Mouse (Mus musculus) layer of hippocampus, postnatal 10 days (tissue): ENCODE results near the gene Wdr77. TPM values are rescaled to one million over a fixed set of nuclear protein-coding genes. Genes with fewer than 3 reads are reported as not detected.
"Not testable (repeated sequence)": the region's sequence is repeated elsewhere in the genome, so short reads cannot be mapped to it uniquely, and the experiment has no call there.

Source experiments
- DNase-seq, 2 experiments: peaks; one replicate each; pipeline ENCODE4 v3.0.0; 2021; ENCODE audit warnings: low spot score in 2 of 2
- total RNA-seq, 2 experiments: library from RNA; stranded (reverse); gene quantifications; 2 replicates each; pipeline ENCODE4 v1.2.3; 2021

The Wdr77 gene
- total RNA-seq, 2 experiments from 2014 or later = 62.4 to 63.4 TPM

DNA sequence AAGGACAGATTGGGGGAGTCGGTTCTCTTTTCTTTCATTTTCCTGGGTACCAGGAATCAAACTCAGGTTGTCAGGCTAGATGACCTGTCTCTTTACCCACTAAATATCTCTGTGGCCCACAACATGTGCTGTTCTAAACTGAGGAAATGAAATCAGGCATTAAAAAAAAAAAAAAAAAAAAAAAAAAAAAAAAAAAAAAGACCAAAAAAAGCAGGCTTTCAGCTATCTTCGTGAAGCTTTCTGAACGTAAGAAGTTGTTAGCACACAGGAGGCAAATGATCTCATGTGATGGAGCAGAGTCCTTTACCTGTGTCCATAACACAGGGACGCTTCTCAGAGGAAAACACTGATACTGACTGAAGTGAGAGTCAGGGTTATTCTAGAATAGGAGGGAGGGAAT is 23.1 kb upstream of the Wdr77 start:
- DNase-seq = no peak

- no peak for DNase-seq
These were observed 7.8 kb upstream of the Wdr77 start for GRCm38 (mm10) chr3:105951348-105951747.

- DNase-seq = no peak
These were observed 1.9 kb upstream of the Wdr77 start for GRCm38 (mm10) chr3:105957235-105957634.

DNA sequence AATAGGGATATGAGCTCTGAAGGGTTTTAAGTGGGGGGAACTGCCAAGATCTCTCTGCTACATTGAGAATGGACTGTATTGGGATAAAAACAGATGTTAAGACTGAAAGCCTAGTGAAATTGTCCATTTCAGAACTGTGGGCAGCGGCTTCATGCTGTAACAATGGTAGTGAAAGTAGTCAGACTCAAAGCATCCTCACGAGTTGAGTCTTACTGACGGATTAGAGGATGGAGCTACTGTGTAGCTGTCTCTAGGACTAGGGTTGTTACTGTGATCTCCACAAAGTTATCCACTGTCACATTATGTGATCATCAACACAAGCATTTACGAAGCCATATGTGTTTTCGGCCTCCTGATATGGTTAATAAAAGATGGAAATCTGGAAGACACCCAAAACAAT is 965 bp upstream of the Wdr77 start:
- DNase-seq = no peak

- DNase-seq = no peak
These were observed 416 bp downstream of the Wdr77 start for GRCm38 (mm10) chr3:105959585-105959984.

DNA sequence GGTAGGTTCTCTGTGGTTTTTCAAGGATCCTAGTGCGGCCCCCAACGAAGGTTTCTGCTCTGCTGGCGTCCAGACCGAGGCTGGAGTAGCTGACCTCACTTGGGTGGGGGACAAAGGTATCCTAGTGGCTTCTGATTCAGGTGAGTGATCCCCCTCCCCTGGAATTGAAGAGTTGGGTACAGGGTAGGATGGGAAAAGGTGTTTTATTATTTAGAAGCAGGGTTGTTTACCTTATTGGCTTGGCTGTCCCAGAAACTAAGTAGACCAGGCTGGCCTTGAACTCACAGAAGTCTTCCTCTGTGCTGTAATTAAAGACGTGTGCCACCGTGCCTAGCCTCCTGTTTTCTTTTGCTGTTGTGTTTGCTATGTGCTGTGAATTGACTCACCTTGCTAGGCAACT is 830 bp downstream of the Wdr77 start, which contains the start of gene Atp5f1:
Gene Atp5f1, minus strand, starts transcription at position 101 of the 400 bp plus-strand sequence.
- DNase-seq = no peak

GRCm38 (mm10) chr3:105960700-105961099 is 1.5 kb downstream of the Wdr77 start:
- no peak for DNase-seq

DNA sequence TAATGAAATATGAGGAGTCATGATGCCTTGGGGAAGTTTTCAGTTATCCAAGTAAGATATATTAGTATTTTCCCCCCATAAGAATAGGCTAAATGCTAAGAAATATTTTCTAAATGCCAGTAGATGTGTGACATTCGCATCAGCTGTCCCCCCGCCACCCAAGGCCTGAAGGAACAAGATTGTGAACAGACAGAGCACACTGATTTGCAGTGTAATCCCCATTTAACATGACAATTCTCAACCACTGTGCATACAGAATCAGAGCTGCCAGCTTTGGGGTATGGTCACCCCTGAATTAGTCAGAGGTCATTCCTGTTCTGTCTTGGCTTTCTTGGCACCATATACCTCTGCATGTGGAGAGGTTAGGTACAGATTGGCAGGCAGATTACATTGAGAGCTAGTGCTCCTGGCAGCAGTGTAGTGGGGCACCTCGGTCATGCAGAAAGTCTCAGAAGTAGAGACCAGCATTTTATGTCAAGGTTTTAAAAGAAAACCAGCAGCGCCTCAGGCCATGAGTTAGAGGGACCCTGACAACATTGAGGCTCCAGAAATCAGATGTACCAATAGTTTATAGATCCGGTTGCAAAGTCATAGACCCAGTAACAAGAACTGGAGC is 12.8 kb downstream of the Wdr77 start:
- no peak for DNase-seq

GRCm38 (mm10) chr3:105973411-105973810 is 14.2 kb downstream of the Wdr77 start, which contains the start of gene Ovgp1:
TSS of gene Ovgp1 (plus strand) at chr3:105973711.
- no peak for DNase-seq

- DNase-seq = no peak
These were observed 15.0 kb downstream of the Wdr77 start for GRCm38 (mm10) chr3:105974174-105974573.

GRCm38 (mm10) chr3:105989611-105990010 is 30.4 kb downstream of the Wdr77 start:
- not testable (repeated sequence) for DNase-seq

GRCm38 (mm10) chr3:105991653-105992283 is 32.6 kb downstream of the Wdr77 start:
- peak; percentile 64 to 68 for DNase-seq

DNA sequence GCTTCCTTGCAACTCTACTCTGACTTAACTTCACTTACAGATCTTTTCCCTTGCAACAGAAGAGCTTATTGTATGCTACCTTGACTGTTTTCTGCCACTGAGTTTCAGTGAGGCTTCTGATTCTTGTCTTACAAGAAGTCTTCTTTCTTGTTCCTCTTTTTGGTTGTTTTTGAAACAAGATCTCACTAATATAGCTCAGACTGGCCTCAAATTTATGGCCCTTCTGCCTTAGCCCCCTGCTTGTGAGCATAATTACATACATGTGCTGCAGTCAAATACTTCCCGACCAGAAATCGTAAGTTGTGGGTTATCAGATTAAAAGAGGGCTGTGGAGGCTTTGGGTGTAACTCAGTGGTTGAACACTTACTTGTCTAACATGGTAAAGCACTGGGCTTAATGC is 35.6 kb downstream of the Wdr77 start:
- DNase-seq = no peak

DNA sequence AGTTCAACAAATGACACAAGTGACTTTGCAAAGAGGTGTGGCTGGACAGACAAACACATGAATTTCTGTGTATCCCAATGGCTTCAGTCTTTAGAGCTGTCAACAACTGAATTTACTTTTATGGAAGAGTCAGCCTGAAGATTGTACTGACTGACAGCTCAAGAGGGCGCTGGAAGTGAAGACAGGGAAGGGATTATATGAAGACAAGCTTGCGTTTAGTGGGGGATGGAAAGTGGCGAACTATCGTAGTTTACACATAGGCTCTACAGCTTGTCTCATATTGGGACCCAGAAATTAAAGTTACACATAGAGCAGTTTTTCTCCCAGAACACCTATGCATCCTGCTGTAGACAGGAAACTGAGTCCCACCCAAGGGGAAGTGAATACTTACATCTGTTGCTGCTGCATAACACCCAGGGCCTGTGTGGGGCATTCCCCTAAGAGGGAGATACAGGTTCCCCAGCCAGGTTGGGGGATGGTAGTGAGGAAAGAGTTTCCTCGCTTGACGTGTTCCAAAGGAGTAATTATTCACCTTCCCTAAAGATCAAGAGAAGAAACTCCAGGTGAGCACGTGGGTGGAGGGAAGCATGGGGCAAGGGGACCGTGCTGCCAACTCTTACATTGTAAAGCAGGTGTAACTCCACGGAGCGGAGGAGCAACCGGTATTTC is 41.7 kb downstream of the Wdr77 start:
- DNase-seq = no peak

DNA sequence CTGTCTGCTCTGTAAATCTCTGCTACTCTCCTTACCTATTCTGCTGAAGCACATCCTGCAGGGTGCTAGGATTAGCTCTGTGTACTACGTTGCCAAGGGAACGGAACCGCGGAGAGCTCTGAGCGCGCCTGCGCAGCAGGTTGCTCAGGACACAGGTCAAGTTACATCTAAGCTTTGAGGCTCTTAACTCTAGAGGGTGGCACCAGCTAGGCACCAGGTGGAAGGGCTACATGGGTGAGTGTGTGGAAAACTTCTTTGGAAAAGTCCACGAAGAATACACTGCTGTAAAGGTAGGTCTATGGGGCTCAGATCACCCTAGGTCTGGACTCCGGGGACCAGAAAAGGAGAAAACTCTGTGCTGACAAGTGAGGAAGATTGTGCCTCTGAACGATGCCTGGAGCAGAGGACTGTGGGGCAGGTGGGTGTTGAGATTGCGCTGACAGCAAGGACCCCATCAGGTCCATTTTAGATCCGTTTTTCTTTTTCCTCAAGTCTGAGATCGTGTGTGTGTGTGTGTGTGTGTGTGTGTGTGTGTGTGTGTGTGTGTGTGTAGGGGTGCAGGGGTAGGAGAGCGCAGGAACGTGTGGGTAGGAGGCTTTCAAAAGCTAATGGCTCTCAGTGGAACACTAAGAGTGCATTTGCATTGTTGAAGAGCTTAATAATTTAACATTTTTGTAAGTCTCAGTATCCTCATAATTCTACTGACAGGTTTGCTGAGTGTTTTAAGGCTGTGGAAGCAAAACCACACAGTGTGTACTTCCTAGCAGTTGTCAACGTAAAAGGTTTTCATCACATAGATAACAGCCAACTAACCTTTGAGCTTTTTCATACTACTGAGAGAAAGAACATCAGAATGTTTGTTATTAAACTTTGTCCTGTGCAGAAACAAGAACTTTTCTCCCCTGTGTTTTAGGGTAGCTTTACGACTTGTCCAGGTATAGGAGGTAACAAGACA is 42.5 kb downstream of the Wdr77 start:
- peak in 1 of 2 experiments; percentile 13 for DNase-seq

- DNase-seq = not testable (repeated sequence)
These were observed 44.2 kb downstream of the Wdr77 start for GRCm38 (mm10) chr3:106003360-106003759.

- no peak for DNase-seq
These were observed 55.4 kb downstream of the Wdr77 start, which contains the start of gene Pifo for GRCm38 (mm10) chr3:106014546-106014945. TSS of gene Pifo (minus strand) at chr3:106014646.
